Mouse (Mus musculus) forebrain, embryonic 16.5 days (tissue): ENCODE data around the gene Pip5k1c. TPM values are rescaled to one million over a fixed set of nuclear protein-coding genes. Genes with fewer than 3 reads are reported as not detected.
A peak's percentile ranks its signal among the peaks of the same experiment; 100 is the strongest.

Experiments
- ATAC-seq: fragments of 200-750 bp; cut with Nextera tagmentation; 2 replicates; pipeline ENCODE4 v1.8.0; 2017; ENCODE audit warnings: mild to moderate bottlenecking, moderate library complexity
- H3K27ac ChIP-seq: fragments of 300-500 bp; sonication (generic); 2 replicates; pipeline ENCODE4 v1.5.1; 2014; ENCODE audit warnings: low read length, control low read depth
- H3K27me3 ChIP-seq: fragments of 300-500 bp; sonication (generic); replicated peaks from 2 replicates; pipeline ENCODE4 v1.6.1; 2014; ENCODE audit warnings: low read length; ENCODE audit not compliant: control insufficient read depth, insufficient read depth
- H3K36me3 ChIP-seq: fragments of 300-500 bp; sonication (generic); 2 replicates; pipeline ENCODE4 v1.6.1; 2014; ENCODE audit not compliant: control insufficient read depth, insufficient read depth
- H3K4me1 ChIP-seq: fragments of 300-500 bp; sonication (generic); replicated peaks from 2 replicates; pipeline ENCODE4 v1.6.1; 2014; ENCODE audit warnings: low read length; ENCODE audit not compliant: control insufficient read depth, insufficient read depth
- H3K4me2 ChIP-seq: fragments of 300-500 bp; sonication (generic); 2 replicates; pipeline ENCODE4 v1.6.1; 2014; ENCODE audit warnings: mild to moderate bottlenecking, low read length, control low read depth
- H3K4me3 ChIP-seq: fragments of 300-500 bp; sonication (generic); replicated peaks from 2 replicates; pipeline ENCODE4 v1.5.1; 2014; ENCODE audit warnings: mild to moderate bottlenecking, low read length, control low read depth
- H3K9ac ChIP-seq: fragments of 300-500 bp; sonication (generic); replicated peaks from 2 replicates; pipeline ENCODE4 v1.6.1; 2014; ENCODE audit warnings: low read depth, low read length, control low read depth
- H3K9me3 ChIP-seq: fragments of 300-500 bp; sonication (generic); 2 replicates; pipeline ENCODE4 v1.6.1; 2016; ENCODE audit warnings: low read length; ENCODE audit not compliant: control insufficient read depth
- WGBS: fragments of 180-500 bp; shearing (Covaris S2); extraction: QIAGEN DNeasy Blood & Tissue Kit; methylation state at CpG from one replicate; pipeline ENCODE4 v1.1.7; 2014; 5-methylcytosine and 5-hydroxymethylcytosine counted together
- microRNA-seq: library from miRNA; unstranded; fragments of <30 nt; microRNA quantifications from one replicate; pipeline ENCODE4, GENCODE M21; 2017
- polyA plus RNA-seq: library from polyadenylated mRNA; unstranded; fragments of >200 nt; fragmentation: Nextera tagmentation; extraction: Ambion mirVana; gene quantifications from 2 replicates; pipeline ENCODE4 v1.2.1, GENCODE M21; 2015

The Pip5k1c gene
- polyA plus RNA-seq, 1 experiment from 2014 or later, result 143 TPM

- Histone ChIP-seq H3K4me2 (peak within 1 kb of the TSS; percentile 49; the same call in 1 of the 2 replicates), H3K27me3 (peaks cover 12% of the 10 kb centered on the region), H3K4me3 (no peak within 1 kb of the TSS), H3K9ac (no peak within 1 kb of the TSS), H3K27ac (no peak within 1 kb of the TSS), H3K36me3 (peaks cover 26% of the 10 kb centered on the region), H3K9me3 (no peaks in the 10 kb centered on the region), H3K4me1 (peaks cover 16% of the 10 kb centered on the region)
- 18% methylated on average over 12 of the region's 12 CpGs for WGBS
- peak; percentile 6; the same call in 1 of the 2 replicates for ATAC-seq
Measured at GRCm38 (mm10) chr10:81365672-81366476, 73.1 kb downstream of the Pip5k1c start, which contains the start of gene 4930404N11Rik. Gene 4930404N11Rik, minus strand, starts transcription at chr10:81365816.

GRCm38 (mm10) chr10:81366477-81367206 is 73.9 kb downstream of the Pip5k1c start:
- peaks cover 31% of the 10 kb centered on the region for H3K36me3 ChIP-seq
- H3K27ac ChIP-seq, result no peak overlapping the region
- H3K4me1 ChIP-seq, result peaks cover 16% of the 10 kb centered on the region
- no peak overlapping the region for H3K9ac ChIP-seq
- ATAC-seq, result 0 out of 2 replicates have a peak, but pooled peaks have one; percentile 2
- no peak overlapping the region for H3K4me3 ChIP-seq
- WGBS, result 87% methylated on average over 6 of the region's 6 CpGs
- H3K4me2 ChIP-seq, result no peak overlapping the region
- H3K27me3 ChIP-seq, result peaks cover 12% of the 10 kb centered on the region
- H3K9me3 ChIP-seq, result no peaks in the 10 kb centered on the region

- H3K27ac ChIP-seq, result no peak overlapping the region
- H3K36me3 ChIP-seq, result peaks cover 31% of the 10 kb centered on the region
- H3K4me3 ChIP-seq, result no peak overlapping the region
- H3K9ac ChIP-seq, result no peak overlapping the region
- ATAC-seq, result no peak
- no peaks in the 10 kb centered on the region for H3K9me3 ChIP-seq
- no peak overlapping the region for H3K4me2 ChIP-seq
- peaks cover 16% of the 10 kb centered on the region for H3K4me1 ChIP-seq
- 72% methylated on average over 6 of the region's 6 CpGs for WGBS
- H3K27me3 ChIP-seq, result peaks cover 12% of the 10 kb centered on the region
Measured at GRCm38 (mm10) chr10:81367207-81367495, 74.4 kb downstream of the Pip5k1c start.

Small RNA genes lying within 50 kb of the gene (microRNA-seq; reads per million reads assigned to microRNA genes)
- 12.3 reads per million, percentile 31 among the genes with 10 or more reads in this experiment for gene Mir3057

Other genes starting within 250 kb of the Pip5k1c start
- gene Sgta, start 232.8 kb upstream of the Pip5k1c start, polyA plus RNA-seq, result 325 and 344 TPM in 2 replicates
- gene Thop1, start 222.9 kb upstream of the Pip5k1c start, polyA plus RNA-seq, result 69.4 and 70.4 TPM in 2 replicates
- 0.17 and 0.66 TPM in 2 replicates for gene Creb3l3, start 194.1 kb upstream of the Pip5k1c start, polyA plus RNA-seq
- gene Map2k2, start 187.0 kb upstream of the Pip5k1c start, polyA plus RNA-seq, result 210 and 213 TPM in 2 replicates
- 11.6 and 11.8 TPM in 2 replicates for gene Zbtb7a, start 157.7 kb upstream of the Pip5k1c start, polyA plus RNA-seq
- gene Pias4, start 125.0 kb upstream of the Pip5k1c start, polyA plus RNA-seq, result 48.5 and 62.7 TPM in 2 replicates
- gene Eef2, start 116.3 kb upstream of the Pip5k1c start, polyA plus RNA-seq, result 652 and 674 TPM in 2 replicates
- gene Dapk3, start 110.0 kb upstream of the Pip5k1c start, polyA plus RNA-seq, result 55.1 and 56.9 TPM in 2 replicates
- not detected in 2 replicates for gene 4930442H23Rik, start 109.1 kb upstream of the Pip5k1c start, polyA plus RNA-seq
- gene Nmrk2, start 90.9 kb upstream of the Pip5k1c start, polyA plus RNA-seq, result 0.11 TPM in 1 of 2 replicates, not detected in the other
- gene Atcay, start 62.1 kb upstream of the Pip5k1c start, polyA plus RNA-seq, result 81.4 and 94.9 TPM in 2 replicates
- 18.4 and 24.0 TPM in 2 replicates for gene Zfr2, start 59.8 kb upstream of the Pip5k1c start, polyA plus RNA-seq
- gene Matk, start 40.0 kb upstream of the Pip5k1c start, polyA plus RNA-seq, result 28.8 and 44.2 TPM in 2 replicates
- gene Mrpl54, start 26.0 kb upstream of the Pip5k1c start, polyA plus RNA-seq, result 84.0 and 90.1 TPM in 2 replicates
- gene Apba3, start 26.0 kb upstream of the Pip5k1c start, polyA plus RNA-seq, result 39.1 and 41.6 TPM in 2 replicates
- 7.3 and 8.3 TPM in 2 replicates for gene Tjp3, start 1.4 kb upstream of the Pip5k1c start, polyA plus RNA-seq
- gene Cactin, start 28.1 kb downstream of the Pip5k1c start, polyA plus RNA-seq, result 36.8 and 38.3 TPM in 2 replicates
- 3.6 and 4.9 TPM in 2 replicates for gene Tbxa2r, start 35.8 kb downstream of the Pip5k1c start, polyA plus RNA-seq
- not detected in 2 replicates for gene Gipc3, start 50.3 kb downstream of the Pip5k1c start, polyA plus RNA-seq
- gene Hmg20b, start 57.5 kb downstream of the Pip5k1c start, polyA plus RNA-seq, result 33.4 and 34.2 TPM in 2 replicates
- gene Mfsd12, start 64.5 kb downstream of the Pip5k1c start, polyA plus RNA-seq, result 11.4 and 11.5 TPM in 2 replicates
- 0.72 and 0.86 TPM in 2 replicates for gene 4930404N11Rik, start 72.9 kb downstream of the Pip5k1c start, polyA plus RNA-seq
- gene Fzr1, start 85.6 kb downstream of the Pip5k1c start, polyA plus RNA-seq, result 121 and 133 TPM in 2 replicates
- gene Dohh, start 91.5 kb downstream of the Pip5k1c start, polyA plus RNA-seq, result 86.0 and 91.0 TPM in 2 replicates
- gene Gm48551, start 91.5 kb downstream of the Pip5k1c start, polyA plus RNA-seq, result 6.2 and 8.8 TPM in 2 replicates
- gene Gm48552, start 96.0 kb downstream of the Pip5k1c start, polyA plus RNA-seq, result 1.0 and 2.2 TPM in 2 replicates
- gene Smim24, start 100.1 kb downstream of the Pip5k1c start, polyA plus RNA-seq, result 1.2 and 1.8 TPM in 2 replicates
- 25.4 and 27.0 TPM in 2 replicates for gene Nfic, start 162.7 kb downstream of the Pip5k1c start, polyA plus RNA-seq
- 75.3 and 93.0 TPM in 2 replicates for gene Celf5, start 189.7 kb downstream of the Pip5k1c start, polyA plus RNA-seq
- gene Ncln, start 203.4 kb downstream of the Pip5k1c start, polyA plus RNA-seq, result 70.4 and 80.9 TPM in 2 replicates
- 0.40 and 0.53 TPM in 2 replicates for gene S1pr4, start 207.2 kb downstream of the Pip5k1c start, polyA plus RNA-seq
- 0.42 and 0.76 TPM in 2 replicates for gene Gna15, start 231.3 kb downstream of the Pip5k1c start, polyA plus RNA-seq